Mouse (Mus musculus) C2C12 (cell line): ENCODE results near the gene Lrrc25. TPM values are rescaled to one million over a fixed set of nuclear protein-coding genes. Genes with fewer than 3 reads are reported as not detected.

Experiments
- H3K27me3 ChIP-seq: one replicate; pipeline ENCODE4 v1.6.1; 2011; ENCODE audit not compliant: control insufficient read depth, insufficient read depth, insufficient read length
- H3K36me3 ChIP-seq: one replicate; pipeline ENCODE4 v1.6.1; 2011; ENCODE audit not compliant: control insufficient read depth, insufficient read depth
- H3K4me3 ChIP-seq: one replicate; pipeline ENCODE4 v1.5.1; 2011; ENCODE audit warnings: mild to moderate bottlenecking, control low read depth; ENCODE audit not compliant: poor library complexity, insufficient read depth, severe bottlenecking
- H3K79me2 ChIP-seq: one replicate; pipeline ENCODE4 v1.6.1; 2011; ENCODE audit not compliant: control insufficient read depth, insufficient read depth
- H3K79me3 ChIP-seq: one replicate; pipeline ENCODE4 v1.6.1; 2011; ENCODE audit warnings: low read depth, control low read depth
- H3ac ChIP-seq: one replicate; pipeline ENCODE3; 2011; ENCODE audit warnings: low read depth; ENCODE audit not compliant: control insufficient read depth, insufficient read length
- CEBPB ChIP-seq: IDR thresholded peaks from one replicate; pipeline ENCODE4 v1.6.1; 2011; ENCODE audit warnings: low read depth, mild to moderate bottlenecking, control low read depth, moderate library complexity
- CTCF ChIP-seq: IDR thresholded peaks from one replicate; pipeline ENCODE4 v1.5.1; 2011; ENCODE audit not compliant: control insufficient read depth, insufficient read depth, insufficient read length
- FOSL1 ChIP-seq: IDR thresholded peaks from one replicate; pipeline ENCODE4 v1.8.0; 2011; ENCODE audit warnings: mild to moderate bottlenecking, low read length; ENCODE audit not compliant: poor library complexity, insufficient read depth, severe bottlenecking
- MAX ChIP-seq: IDR thresholded peaks from one replicate; pipeline ENCODE4 v1.6.1; 2011; ENCODE audit warnings: mild to moderate bottlenecking, control low read depth
- MYOD1 ChIP-seq: IDR thresholded peaks from one replicate; pipeline ENCODE4 v1.6.1; 2011; ENCODE audit warnings: low read depth; ENCODE audit not compliant: control insufficient read depth, insufficient read length
- MYOG ChIP-seq: IDR thresholded peaks from one replicate; pipeline ENCODE4 v1.6.1; 2011; ENCODE audit not compliant: control insufficient read depth, insufficient read length; ENCODE audit errors: extremely low read depth
- USF1 ChIP-seq: IDR thresholded peaks from one replicate; pipeline ENCODE4 v1.6.1; 2011; ENCODE audit warnings: low read depth, mild to moderate bottlenecking, control low read depth, moderate library complexity
- long read RNA-seq, 2 experiments: library from polyadenylated mRNA; unstranded; transcript quantifications; one replicate each; pipeline ENCODE4 v2.0.0; 2019 to 2020
- polyA plus RNA-seq: library from polyadenylated mRNA; unstranded; fragments of >200 nt; fragmentation: generic; extraction: Trizol; gene quantifications from one replicate; pipeline ENCODE4 v1.2.1, GENCODE M21; 2012; ENCODE audit warnings: missing spikeins

The Lrrc25 gene
- polyA plus RNA-seq = not detected
- long read RNA-seq, experiment 1 = 0 reads
- long read RNA-seq, experiment 2 = 0 reads

GRCm38 (mm10) chr8:70615894-70616293, at the start of gene Lrrc25:
Lrrc25 (plus strand) TSS chr8:70616155.
- Histone ChIP-seq H3K79me2 (no peaks in the 10 kb centered on the region), H3K36me3 (no peaks in the 10 kb centered on the region), H3K27me3 (no peaks in the 10 kb centered on the region), H3K79me3 (no peaks in the 10 kb centered on the region), H3K4me3 (no peak within 1 kb of the TSS), H3ac (no peak within 1 kb of the TSS)
- TF ChIP-seq CTCF (no peak), CEBPB (no peak), FOSL1 (no peak), MAX (no peak), USF1 (no peak), MYOD1 (no peak), MYOG (no peak)

GRCm38 (mm10) chr8:70570360-70570759, 45.6 kb upstream of the Lrrc25 start:
- Histone ChIP-seq H3ac (no peak overlapping the region), H3K4me3 (no peak overlapping the region), H3K36me3 (peaks cover 6% of the 10 kb centered on the region), H3K79me2 (peaks cover 67% of the 10 kb centered on the region), H3K27me3 (no peaks in the 10 kb centered on the region), H3K79me3 (peaks cover 20% of the 10 kb centered on the region)
- TF ChIP-seq FOSL1 = no peak
- no peak for TF ChIP-seq MAX
- no peak for TF ChIP-seq CEBPB
- no peak for TF ChIP-seq USF1
- no peak for TF ChIP-seq MYOD1
- no peak for TF ChIP-seq CTCF
- TF ChIP-seq MYOG = no peak

GRCm38 (mm10) chr8:70570990-70571389, 45.0 kb upstream of the Lrrc25 start:
- peaks cover 61% of the 10 kb centered on the region for H3K79me2 ChIP-seq
- H3ac ChIP-seq = no peak overlapping the region
- H3K36me3 ChIP-seq = peaks cover 6% of the 10 kb centered on the region
- no peak overlapping the region for H3K4me3 ChIP-seq
- TF ChIP-seq CEBPB (no peak), MAX (no peak), FOSL1 (no peak), CTCF (no peak)
- peaks cover 18% of the 10 kb centered on the region for H3K79me3 ChIP-seq
- no peaks in the 10 kb centered on the region for H3K27me3 ChIP-seq

GRCm38 (mm10) chr8:70574302-70574701, 41.7 kb upstream of the Lrrc25 start:
- H3K79me2 ChIP-seq = peaks cover 46% of the 10 kb centered on the region
- H3K4me3 ChIP-seq = no peak overlapping the region
- peaks cover 14% of the 10 kb centered on the region for H3K79me3 ChIP-seq
- H3K36me3 ChIP-seq = peaks cover 19% of the 10 kb centered on the region
- no peaks in the 10 kb centered on the region for H3K27me3 ChIP-seq
- TF ChIP-seq CTCF (no peak), FOSL1 (no peak), MAX (no peak), MYOG (no peak)
- H3ac ChIP-seq = no peak overlapping the region

GRCm38 (mm10) chr8:70574915-70575314, 41.0 kb upstream of the Lrrc25 start:
- Histone ChIP-seq H3K4me3 (no peak overlapping the region), H3K79me2 (peaks cover 40% of the 10 kb centered on the region), H3K79me3 (peaks cover 10% of the 10 kb centered on the region), H3K27me3 (no peaks in the 10 kb centered on the region), H3K36me3 (peaks cover 20% of the 10 kb centered on the region), H3ac (no peak overlapping the region)
- no peak for TF ChIP-seq MYOG
- TF ChIP-seq MYOD1 = no peak
- no peak for TF ChIP-seq FOSL1
- TF ChIP-seq MAX = no peak
- no peak for TF ChIP-seq CEBPB
- TF ChIP-seq CTCF = no peak
- no peak for TF ChIP-seq USF1

GRCm38 (mm10) chr8:70577207-70577606, 38.7 kb upstream of the Lrrc25 start:
- Histone ChIP-seq H3K4me3 (no peak overlapping the region), H3K27me3 (no peaks in the 10 kb centered on the region), H3ac (no peak overlapping the region), H3K79me3 (peaks cover 4% of the 10 kb centered on the region), H3K36me3 (peaks cover 34% of the 10 kb centered on the region), H3K79me2 (peaks cover 17% of the 10 kb centered on the region)
- no peak for TF ChIP-seq USF1
- no peak for TF ChIP-seq MYOG
- TF ChIP-seq CEBPB = no peak
- TF ChIP-seq FOSL1 = no peak
- TF ChIP-seq MYOD1 = no peak
- TF ChIP-seq CTCF = no peak
- no peak for TF ChIP-seq MAX
